Mouse (Mus musculus) limb, embryonic 10.5 days (tissue): ENCODE results near the gene Abca7. TPM values are rescaled to one million over a fixed set of nuclear protein-coding genes. Genes with fewer than 3 reads are reported as not detected.

Source experiments
- DNase-seq: peaks from one replicate; pipeline ENCODE4 v3.0.0-alpha.2; 2017; ENCODE audit warnings: low spot score
- H3K27ac ChIP-seq: fragments of 300-500 bp; sonication (generic); 2 replicates; pipeline ENCODE4 v1.5.1; 2016; ENCODE audit warnings: mild to moderate bottlenecking
- H3K27me3 ChIP-seq: fragments of 300-500 bp; sonication (generic); 2 replicates; pipeline ENCODE4 v1.6.1; 2016; ENCODE audit warnings: low read depth, mild to moderate bottlenecking; ENCODE audit not compliant: poor library complexity, severe bottlenecking
- H3K36me3 ChIP-seq: fragments of 300-500 bp; sonication (generic); 2 replicates; pipeline ENCODE4 v1.6.1; 2016; ENCODE audit warnings: mild to moderate bottlenecking, moderate library complexity
- H3K4me1 ChIP-seq: fragments of 300-500 bp; sonication (generic); 2 replicates; pipeline ENCODE4 v1.6.1; 2016
- H3K4me3 ChIP-seq: fragments of 300-500 bp; sonication (generic); 2 replicates; pipeline ENCODE4 v1.5.1; 2016; ENCODE audit warnings: mild to moderate bottlenecking, moderate library complexity
- H3K9me3 ChIP-seq: fragments of 300-500 bp; sonication (generic); replicated peaks from 2 replicates; pipeline ENCODE4 v1.6.1; 2016; ENCODE audit warnings: mild to moderate bottlenecking
- WGBS: fragments of 180-500 bp; shearing (Covaris S2); methylation state at CpG from one replicate; pipeline ENCODE4 v1.1.7; 2016; 5-methylcytosine and 5-hydroxymethylcytosine counted together
- polyA plus RNA-seq: library from polyadenylated mRNA; unstranded; fragments of >200 nt; fragmentation: Nextera tagmentation; extraction: Ambion mirVana; gene quantifications from 2 replicates; pipeline ENCODE4 v1.2.1, GENCODE M21; 2016

Gene Abca7
- polyA plus RNA-seq, 1 experiment from 2014 or later: 2.3 TPM

DNA sequence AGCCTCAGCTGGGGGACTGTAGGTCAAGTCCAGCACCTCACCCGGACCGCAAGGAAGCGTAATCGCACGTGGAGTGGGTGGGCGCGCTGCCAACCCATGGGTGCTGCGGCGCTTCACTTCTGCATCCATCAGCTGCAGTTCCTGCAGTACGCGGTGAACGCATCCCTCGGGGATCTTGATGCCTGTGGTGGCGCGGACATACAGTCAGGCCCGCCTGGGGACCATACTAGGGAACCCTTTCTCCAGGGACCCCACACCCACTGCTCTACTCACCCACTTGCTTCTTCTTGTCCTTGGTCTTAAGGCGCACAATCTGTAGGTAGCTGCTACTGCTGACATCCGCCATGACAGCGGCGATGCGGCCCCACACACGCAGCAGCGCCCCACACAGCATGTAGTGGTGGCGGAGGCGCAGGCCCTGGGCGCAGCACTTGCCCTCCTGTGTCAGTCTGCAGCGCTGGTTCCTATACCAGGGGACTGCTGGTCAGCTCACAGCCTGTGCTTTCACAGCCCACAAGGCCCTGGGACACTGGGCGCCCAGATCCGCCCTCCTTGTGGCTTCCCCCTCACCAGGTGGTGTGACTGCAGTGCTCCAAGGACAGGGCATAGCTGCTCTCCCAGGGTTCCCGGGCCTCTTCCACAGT is 61.5 kb downstream of the Abca7 start:
- 77% methylated on average over 30 of the region's 30 CpGs for WGBS
- no peak for DNase-seq
- Histone ChIP-seq H3K4me3 (no peak overlapping the region), H3K36me3 (peaks cover 75% of the 10 kb centered on the region), H3K27me3 (no peaks in the 10 kb centered on the region), H3K27ac (peak overlapping the region; percentile 9), H3K9me3 (no peaks in the 10 kb centered on the region), H3K4me1 (peaks cover 31% of the 10 kb centered on the region)

DNA sequence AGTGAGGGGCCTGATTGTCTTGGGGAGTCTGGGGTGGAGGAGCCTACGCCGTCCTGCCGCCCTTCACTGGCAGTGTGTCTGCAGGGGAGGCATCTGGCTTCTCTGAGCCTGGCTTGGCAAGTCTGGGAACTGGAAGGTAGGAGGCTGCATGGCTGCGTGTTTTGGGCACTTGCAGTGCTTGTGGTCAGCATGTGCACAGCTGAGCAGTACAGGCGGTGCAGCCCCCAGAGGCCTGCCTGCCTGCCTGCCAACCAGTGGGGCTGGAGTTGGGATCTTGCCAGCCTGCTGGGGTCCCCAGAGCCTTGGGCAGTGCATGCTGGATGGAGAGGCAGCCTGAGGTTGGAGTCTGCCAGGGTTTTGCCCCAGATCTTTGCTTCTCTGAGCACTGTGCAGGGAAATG is 66.8 kb downstream of the Abca7 start:
- Histone ChIP-seq H3K9me3 (no peaks in the 10 kb centered on the region), H3K27ac (peak overlapping the region; percentile 7; the same call in 1 of the 2 replicates), H3K36me3 (peaks cover 82% of the 10 kb centered on the region), H3K4me3 (no peak overlapping the region), H3K4me1 (peaks cover 8% of the 10 kb centered on the region), H3K27me3 (no peaks in the 10 kb centered on the region)
- WGBS: 96% methylated on average over 5 of the region's 5 CpGs
- no peak for DNase-seq

DNA sequence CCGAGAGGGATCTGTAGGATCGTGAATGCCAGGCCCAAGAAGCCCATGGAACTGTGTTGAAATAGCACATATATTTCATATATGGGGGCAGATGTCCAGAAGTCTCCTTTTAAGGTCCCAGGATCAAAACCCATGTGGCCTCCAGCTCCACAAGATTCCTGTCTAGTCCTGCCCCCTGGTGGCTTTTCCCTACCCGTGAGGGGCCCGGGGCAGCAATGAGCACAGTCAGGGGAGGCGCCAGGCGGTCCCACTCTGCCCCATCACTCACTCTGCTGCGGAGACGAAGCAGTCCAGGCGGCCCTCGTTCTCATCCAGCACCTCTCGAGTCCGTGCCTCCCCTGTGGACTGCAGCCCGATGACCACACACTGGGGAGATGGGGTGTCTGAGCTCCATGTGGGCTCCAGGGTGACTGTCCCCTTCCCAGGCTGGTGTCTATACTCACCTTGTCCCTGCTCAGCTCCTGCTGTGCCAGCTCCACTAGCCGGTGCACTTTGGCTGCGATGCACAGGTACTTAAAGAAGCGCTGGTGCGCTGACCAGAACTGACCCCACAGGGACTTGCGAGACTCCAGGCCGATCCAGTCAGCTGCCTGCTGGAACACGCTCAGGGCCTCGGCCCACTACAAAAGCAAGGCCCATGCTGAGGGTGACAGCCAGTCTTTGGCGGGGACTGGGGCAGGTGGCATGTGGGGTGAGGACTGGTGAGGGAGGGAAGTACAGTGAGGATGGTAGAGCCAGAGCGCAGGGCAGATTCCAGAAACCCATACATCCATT is 67.8 kb downstream of the Abca7 start:
- no peaks in the 10 kb centered on the region for H3K9me3 ChIP-seq
- no peak for DNase-seq
- peaks cover 76% of the 10 kb centered on the region for H3K36me3 ChIP-seq
- H3K4me3 ChIP-seq: no peak overlapping the region
- 76% methylated on average over 23 of the region's 23 CpGs for WGBS
- H3K27ac ChIP-seq: peak overlapping the region; percentile 16; the same call in 1 of the 2 replicates
- no peaks in the 10 kb centered on the region for H3K27me3 ChIP-seq
- peaks cover 8% of the 10 kb centered on the region for H3K4me1 ChIP-seq

Other genes with a start within 250 kb of the Abca7 start
- gene Polrmt, start 249.9 kb upstream of the Abca7 start, polyA plus RNA-seq: 58.6 and 61.2 TPM in 2 replicates
- 0.28 and 0.65 TPM in 2 replicates for gene Fgf22, start 241.4 kb upstream of the Abca7 start, polyA plus RNA-seq
- gene Rnf126, start 229.5 kb upstream of the Abca7 start, polyA plus RNA-seq: 141 and 151 TPM in 2 replicates
- gene Fstl3, start 219.2 kb upstream of the Abca7 start, polyA plus RNA-seq: 1.8 and 2.3 TPM in 2 replicates
- 0.19 TPM in 1 of 2 replicates, not detected in the other for gene Prss57, start 205.5 kb upstream of the Abca7 start, polyA plus RNA-seq
- gene Palm, start 202.9 kb upstream of the Abca7 start, polyA plus RNA-seq: 121 and 126 TPM in 2 replicates
- gene Misp, start 175.5 kb upstream of the Abca7 start, polyA plus RNA-seq: 0.60 TPM in 1 of 2 replicates, not detected in the other
- gene Ptbp1, start 142.1 kb upstream of the Abca7 start, polyA plus RNA-seq: 485 and 494 TPM in 2 replicates
- 9.1 and 15.3 TPM in 2 replicates for gene Prtn3, start 122.0 kb upstream of the Abca7 start, polyA plus RNA-seq
- 108 and 140 TPM in 2 replicates for gene Plppr3, start 121.9 kb upstream of the Abca7 start, polyA plus RNA-seq
- gene Elane, start 110.2 kb upstream of the Abca7 start, polyA plus RNA-seq: not detected in 2 replicates
- gene Cfd, start 105.6 kb upstream of the Abca7 start, polyA plus RNA-seq: not detected in 2 replicates
- 63.6 and 67.1 TPM in 2 replicates for gene Med16, start 87.6 kb upstream of the Abca7 start, polyA plus RNA-seq
- not detected in 2 replicates for gene Gm26602, start 85.6 kb upstream of the Abca7 start, polyA plus RNA-seq
- 0.31 and 0.49 TPM in 2 replicates for gene Kiss1r, start 79.5 kb upstream of the Abca7 start, polyA plus RNA-seq
- 116 and 143 TPM in 2 replicates for gene R3hdm4, start 75.3 kb upstream of the Abca7 start, polyA plus RNA-seq
- 18.2 and 29.4 TPM in 2 replicates for gene Arid3a, start 69.5 kb upstream of the Abca7 start, polyA plus RNA-seq
- gene Wdr18, start 36.3 kb upstream of the Abca7 start, polyA plus RNA-seq: 174 and 201 TPM in 2 replicates
- 0.28 and 0.40 TPM in 2 replicates for gene Grin3b, start 25.8 kb upstream of the Abca7 start, polyA plus RNA-seq
- 14.9 and 16.4 TPM in 2 replicates for gene Tmem259, start 12.2 kb upstream of the Abca7 start, polyA plus RNA-seq
- 261 and 301 TPM in 2 replicates for gene Cnn2, start 7.9 kb upstream of the Abca7 start, polyA plus RNA-seq
- gene Arhgap45, start 20.2 kb downstream of the Abca7 start, polyA plus RNA-seq: 14.9 and 15.5 TPM in 2 replicates
- 319 and 357 TPM in 2 replicates for gene Polr2e, start 43.3 kb downstream of the Abca7 start, polyA plus RNA-seq
- gene Gpx4, start 50.7 kb downstream of the Abca7 start, polyA plus RNA-seq: 589 and 631 TPM in 2 replicates
- gene Sbno2, start 109.1 kb downstream of the Abca7 start, polyA plus RNA-seq: 17.1 and 18.4 TPM in 2 replicates
- 16.1 and 17.0 TPM in 2 replicates for gene Stk11, start 119.3 kb downstream of the Abca7 start, polyA plus RNA-seq
- gene Atp5d, start 142.1 kb downstream of the Abca7 start, polyA plus RNA-seq: 487 and 503 TPM in 2 replicates
- 3.3 and 4.7 TPM in 2 replicates for gene Cbarp, start 144.3 kb downstream of the Abca7 start, polyA plus RNA-seq
- gene Midn, start 151.8 kb downstream of the Abca7 start, polyA plus RNA-seq: 26.2 and 27.1 TPM in 2 replicates
- 90.7 and 129 TPM in 2 replicates for gene Cirbp, start 169.5 kb downstream of the Abca7 start, polyA plus RNA-seq
- gene 1600002K03Rik, start 176.4 kb downstream of the Abca7 start, polyA plus RNA-seq: 8.7 and 13.1 TPM in 2 replicates
- gene Efna2, start 183.0 kb downstream of the Abca7 start, polyA plus RNA-seq: 63.1 and 66.8 TPM in 2 replicates
- 122 and 128 TPM in 2 replicates for gene Mum1, start 229.9 kb downstream of the Abca7 start, polyA plus RNA-seq